Mouse (Mus musculus): ENCODE data around the gene Ppp4c. TPM values are rescaled to one million over a fixed set of nuclear protein-coding genes. Genes with fewer than 3 reads are reported as not detected.

The Ppp4c gene
- polyA plus RNA-seq, 1 experiment from 2014 or later = 176 TPM

DNA sequence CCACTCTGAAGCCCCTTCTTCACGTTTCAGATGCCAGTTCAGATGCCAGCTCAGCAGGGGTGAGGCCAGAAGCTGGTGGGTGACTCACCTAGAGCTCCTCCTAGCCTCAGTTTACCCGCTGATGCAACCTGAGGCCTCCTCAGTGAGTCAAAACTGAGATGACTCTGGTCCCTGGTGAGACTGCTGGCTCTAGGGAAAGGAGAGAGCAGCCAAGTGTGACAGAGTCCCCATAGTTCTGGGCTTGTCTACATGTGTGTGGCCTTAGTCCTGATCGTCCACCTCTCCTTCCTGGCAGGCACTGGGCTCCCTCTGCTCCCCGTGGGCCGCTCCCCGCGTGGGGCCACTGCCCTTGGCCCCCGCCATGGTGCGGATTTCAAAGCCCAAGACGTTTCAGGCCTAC, 14.8 kb downstream of the Ppp4c start:
- Histone ChIP-seq H3K9me3 (no peaks in the 10 kb centered on the region), H3K27me3 (no peaks in the 10 kb centered on the region), H3K4me2 (peak overlapping the region; percentile 93), H3K9ac (peak overlapping the region; percentile 96), H3K4me1 (replicated peaks) (peaks cover 58% of the 10 kb centered on the region), H3K27ac (replicated peaks) (peak overlapping the region; percentile 88), H3K36me3 (no peaks in the 10 kb centered on the region), H3K4me3 (peak overlapping the region; percentile 88)
- no peak for ATAC-seq (ENCODE audit: low FRiP score, low read depth)
- WGBS = 44% methylated on average over 10 of the region's 10 CpGs

DNA sequence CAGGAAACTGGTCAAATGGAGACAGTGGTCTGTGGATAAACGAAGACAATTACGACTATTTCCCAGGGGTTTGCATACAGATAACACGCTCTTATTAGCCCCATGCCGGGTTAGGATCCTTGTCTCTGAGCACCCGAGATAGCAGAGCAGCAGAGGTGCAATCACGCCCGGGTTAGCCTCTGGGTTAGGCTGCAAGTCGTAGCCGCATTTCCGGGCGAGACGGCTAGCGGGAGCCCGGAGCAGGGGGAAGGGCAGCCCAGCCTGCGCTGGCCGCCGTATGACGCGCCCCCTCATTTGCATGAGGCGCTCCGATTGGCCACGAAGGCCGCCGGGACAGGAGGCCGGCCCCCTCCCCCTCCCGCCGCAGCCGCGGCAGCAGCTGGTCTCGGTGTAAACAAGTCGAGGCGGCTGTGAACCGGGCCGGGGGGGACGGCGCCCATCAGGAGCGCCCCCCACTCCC, 15.7 kb downstream of the Ppp4c start, which contains the start of gene Ypel3:
Gene Ypel3, plus strand, starts transcription at position 358 of the 460 bp plus-strand sequence.
- no peaks in the 10 kb centered on the region for H3K36me3 ChIP-seq
- peak; percentile 90 for ATAC-seq (ENCODE audit: low FRiP score, low read depth)
- peak within 1 kb of the TSS; percentile 88 for H3K27ac ChIP-seq (replicated peaks)
- no peaks in the 10 kb centered on the region for H3K27me3 ChIP-seq
- peak within 1 kb of the TSS; percentile 88 for H3K4me3 ChIP-seq
- WGBS = under 1% methylated on average over 25 of the region's 37 CpGs
- peak within 1 kb of the TSS; percentile 93 for H3K4me2 ChIP-seq
- no peaks in the 10 kb centered on the region for H3K9me3 ChIP-seq
- peak within 1 kb of the TSS; percentile 96 for H3K9ac ChIP-seq
- H3K4me1 ChIP-seq (replicated peaks) = peaks cover 57% of the 10 kb centered on the region

DNA sequence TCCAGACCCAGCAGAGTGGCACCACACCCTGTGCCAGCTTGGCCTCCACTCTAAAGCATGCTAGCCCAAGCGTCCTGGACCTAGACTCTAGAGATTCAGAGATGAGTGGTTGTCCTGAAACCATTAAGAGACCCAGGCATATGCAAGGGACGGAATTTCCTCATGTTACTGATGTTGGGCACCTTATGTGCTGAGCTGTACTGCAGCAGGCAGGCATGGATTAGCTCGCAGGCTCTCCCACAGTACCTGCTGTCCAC, 16.4 kb downstream of the Ppp4c start:
- WGBS = 69% methylated on average over 3 of the region's 3 CpGs
- Histone ChIP-seq H3K4me2 (peak overlapping the region; percentile 93), H3K27ac (replicated peaks) (peak overlapping the region; percentile 88; the same call in 1 of the 2 replicates), H3K9ac (peak overlapping the region; percentile 96), H3K4me3 (peak overlapping the region; percentile 88; the same call in 1 of the 2 replicates), H3K27me3 (no peaks in the 10 kb centered on the region), H3K36me3 (0 out of 2 replicates have a peak, but pooled peaks cover 3% of the 10 kb centered on the region), H3K4me1 (replicated peaks) (peaks cover 50% of the 10 kb centered on the region), H3K9me3 (no peaks in the 10 kb centered on the region)
- no peak for ATAC-seq (ENCODE audit: low FRiP score, low read depth)

DNA sequence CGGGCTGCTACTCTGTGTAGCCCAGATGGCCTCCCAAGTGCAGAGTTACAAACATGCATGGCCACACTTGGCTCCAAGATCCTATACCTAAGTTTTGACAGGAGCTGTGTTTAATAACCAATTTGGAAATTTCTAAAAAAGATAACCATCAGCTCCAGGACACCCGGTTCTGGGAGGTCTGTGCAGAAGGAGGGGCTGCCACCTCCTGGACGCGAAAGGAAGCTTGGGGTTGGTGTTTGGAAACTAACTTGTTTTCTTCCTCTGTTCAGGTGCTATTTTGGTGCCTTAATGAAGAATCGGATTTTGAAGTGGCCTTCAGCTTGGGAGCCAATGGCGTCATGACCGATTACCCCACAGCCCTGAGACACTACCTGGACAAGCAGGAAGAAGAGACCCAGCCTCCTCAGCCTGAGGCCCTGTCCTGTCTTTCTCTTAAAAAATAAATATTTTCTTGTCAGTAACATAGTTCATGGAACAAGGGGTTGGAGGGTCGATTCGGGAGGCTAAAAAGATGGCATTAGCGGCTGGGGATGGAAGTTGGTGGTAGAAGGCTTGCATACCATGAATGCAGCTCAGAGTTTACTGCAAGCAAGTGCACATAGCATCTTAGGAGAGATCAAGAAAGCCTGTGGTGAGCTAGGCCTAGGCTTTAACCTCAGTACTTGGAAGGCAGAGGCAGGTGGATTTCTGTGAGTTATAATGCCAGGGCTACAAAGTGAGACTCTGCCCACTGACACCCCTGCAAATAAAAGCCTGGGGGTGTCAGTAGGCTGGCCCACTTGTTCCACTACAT, 16.9 kb downstream of the Ppp4c start:
- Histone ChIP-seq H3K9me3 (no peaks in the 10 kb centered on the region), H3K27me3 (no peaks in the 10 kb centered on the region), H3K4me1 (replicated peaks) (peaks cover 44% of the 10 kb centered on the region), H3K27ac (replicated peaks) (no peak overlapping the region), H3K4me3 (no peak overlapping the region), H3K36me3 (0 out of 2 replicates have a peak, but pooled peaks cover 3% of the 10 kb centered on the region), H3K9ac (no peak overlapping the region), H3K4me2 (no peak overlapping the region)
- ATAC-seq (ENCODE audit: low FRiP score, low read depth) = no peak
- 91% methylated on average over 10 of the region's 10 CpGs for WGBS

DNA sequence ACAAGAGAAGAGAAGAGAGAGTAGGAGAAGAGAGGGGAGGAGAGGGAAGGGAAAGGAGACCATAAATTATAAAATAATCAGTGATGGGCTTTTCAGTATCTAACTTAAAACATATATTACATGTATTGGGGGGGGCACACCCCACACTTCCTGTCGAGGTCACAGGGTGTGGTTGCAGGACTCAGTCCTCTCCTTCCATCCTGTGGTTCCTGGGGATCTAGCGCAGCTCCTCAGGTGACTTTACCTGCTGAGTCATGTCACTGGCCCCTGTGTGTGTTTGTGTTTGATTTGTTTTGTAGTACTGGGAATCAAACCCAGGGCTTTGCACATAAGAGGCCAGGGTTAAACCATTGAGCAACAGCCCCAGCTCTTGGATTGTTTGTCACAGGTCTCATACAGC, 17.8 kb downstream of the Ppp4c start:
- no peaks in the 10 kb centered on the region for H3K9me3 ChIP-seq
- WGBS = 93% methylated on average over 2 of the region's 2 CpGs
- no peak overlapping the region for H3K9ac ChIP-seq
- H3K4me3 ChIP-seq = no peak overlapping the region
- no peak overlapping the region for H3K27ac ChIP-seq (replicated peaks)
- peaks cover 12% of the 10 kb centered on the region for H3K36me3 ChIP-seq
- no peak for ATAC-seq (ENCODE audit: low FRiP score, low read depth)
- H3K4me2 ChIP-seq = no peak overlapping the region
- no peaks in the 10 kb centered on the region for H3K27me3 ChIP-seq
- H3K4me1 ChIP-seq (replicated peaks) = peaks cover 35% of the 10 kb centered on the region

DNA sequence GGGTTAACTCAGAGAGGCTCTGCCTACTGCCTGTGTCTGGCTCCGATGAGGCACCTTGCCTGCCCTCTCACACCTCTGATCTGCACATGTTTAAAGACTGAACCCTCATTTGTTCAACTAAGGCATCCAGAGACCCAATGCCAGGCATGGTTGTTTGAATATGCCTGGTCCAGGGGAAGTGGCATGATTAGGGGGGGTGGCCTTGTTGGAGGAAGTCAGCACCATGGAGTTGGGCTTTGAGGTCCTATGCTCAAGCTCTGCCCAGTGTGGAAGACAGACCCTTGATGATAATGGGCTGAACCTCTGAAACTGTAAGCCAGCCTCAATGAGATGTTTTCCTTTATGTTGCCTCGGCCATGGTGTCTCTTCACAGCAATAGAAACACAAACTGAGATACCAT, 18.9 kb downstream of the Ppp4c start:
- no peaks in the 10 kb centered on the region for H3K27me3 ChIP-seq
- H3K9ac ChIP-seq = no peak overlapping the region
- H3K4me2 ChIP-seq = no peak overlapping the region
- no peak overlapping the region for H3K4me3 ChIP-seq
- H3K4me1 ChIP-seq (replicated peaks) = peaks cover 25% of the 10 kb centered on the region
- no peak overlapping the region for H3K27ac ChIP-seq (replicated peaks)
- no peak for ATAC-seq (ENCODE audit: low FRiP score, low read depth)
- WGBS = 87% methylated on average over 2 of the region's 2 CpGs
- no peaks in the 10 kb centered on the region for H3K9me3 ChIP-seq
- peaks cover 14% of the 10 kb centered on the region for H3K36me3 ChIP-seq

DNA sequence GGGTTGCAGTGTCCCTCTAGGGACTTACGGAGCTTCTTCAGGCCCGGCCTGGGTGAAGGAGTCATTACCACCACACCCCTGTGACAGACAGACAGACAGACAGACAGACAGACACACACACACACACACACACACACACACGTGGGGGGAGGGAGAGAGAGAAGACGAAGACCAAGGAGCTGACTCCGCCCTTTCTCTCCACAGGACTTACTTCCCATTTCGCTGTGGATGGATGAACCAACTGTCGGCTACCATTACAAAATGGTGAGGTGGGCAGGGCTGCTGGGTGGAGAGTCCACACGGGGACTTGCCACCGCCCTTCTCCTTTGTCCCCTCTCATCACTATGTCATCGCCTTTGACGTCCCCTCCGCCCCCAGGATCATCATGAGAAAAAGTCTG, 21.5 kb downstream of the Ppp4c start:
- Histone ChIP-seq H3K4me2 (no peak overlapping the region), H3K27ac (replicated peaks) (no peak overlapping the region), H3K9ac (no peak overlapping the region), H3K27me3 (no peaks in the 10 kb centered on the region), H3K4me3 (no peak overlapping the region), H3K36me3 (peaks cover 37% of the 10 kb centered on the region), H3K4me1 (replicated peaks) (peaks cover 4% of the 10 kb centered on the region), H3K9me3 (no peaks in the 10 kb centered on the region)
- no peak for ATAC-seq (ENCODE audit: low FRiP score, low read depth)
- 83% methylated on average over 12 of the region's 12 CpGs for WGBS

DNA sequence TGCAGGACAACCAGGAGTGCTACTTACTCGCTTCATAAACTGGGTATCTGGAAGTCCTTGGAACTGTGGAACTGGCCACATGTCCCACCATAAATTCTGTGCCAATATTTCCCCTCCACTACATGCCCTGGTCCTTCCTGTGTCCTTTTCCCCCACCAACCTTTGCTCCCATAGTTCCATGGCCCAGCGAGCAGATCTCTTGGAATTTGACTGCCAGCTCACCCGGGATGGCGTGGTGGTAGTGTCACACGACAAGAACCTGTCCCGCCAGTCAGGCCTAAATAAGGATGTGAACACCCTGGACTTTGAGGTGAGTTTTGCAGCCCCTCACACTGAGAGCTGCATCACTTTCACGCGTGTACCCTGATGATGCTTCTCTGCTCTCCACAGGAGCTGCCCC, 25.3 kb downstream of the Ppp4c start:
- H3K27me3 ChIP-seq = no peaks in the 10 kb centered on the region
- no peak overlapping the region for H3K4me3 ChIP-seq
- no peak overlapping the region for H3K9ac ChIP-seq
- no peak for ATAC-seq (ENCODE audit: low FRiP score, low read depth)
- peaks cover 14% of the 10 kb centered on the region for H3K4me1 ChIP-seq (replicated peaks)
- H3K36me3 ChIP-seq = peaks cover 61% of the 10 kb centered on the region
- WGBS = 96% methylated on average over 8 of the region's 8 CpGs
- H3K27ac ChIP-seq (replicated peaks) = no peak overlapping the region
- no peak overlapping the region for H3K4me2 ChIP-seq
- no peaks in the 10 kb centered on the region for H3K9me3 ChIP-seq

DNA sequence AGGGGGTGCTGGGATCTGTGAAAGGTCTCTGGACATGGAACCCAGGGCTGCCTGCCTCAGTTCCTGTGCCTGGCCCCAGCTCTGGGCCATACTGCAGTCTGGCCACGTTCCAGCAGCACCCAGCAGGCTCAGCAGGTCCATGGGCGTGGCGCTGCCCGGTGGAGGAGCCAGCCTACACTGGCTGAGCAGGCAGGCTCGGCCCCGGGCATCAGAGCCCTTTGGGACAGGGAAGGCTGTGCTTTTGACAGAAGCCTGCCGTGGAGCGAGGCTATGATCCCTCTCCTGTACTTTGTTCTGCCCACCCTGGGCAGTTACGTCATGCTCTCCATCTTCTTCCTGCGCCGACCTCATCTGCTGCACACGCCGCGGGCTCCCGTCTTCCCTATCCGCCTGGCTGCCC, 26.1 kb downstream of the Ppp4c start, which contains the start of gene Gdpd3:
Gene Gdpd3, plus strand, starts transcription at position 134 of the 400 bp plus-strand sequence.
- no peaks in the 10 kb centered on the region for H3K27me3 ChIP-seq
- peaks cover 61% of the 10 kb centered on the region for H3K36me3 ChIP-seq
- ATAC-seq (ENCODE audit: low FRiP score, low read depth) = no peak
- peaks cover 22% of the 10 kb centered on the region for H3K4me1 ChIP-seq (replicated peaks)
- WGBS = 86% methylated on average over 16 of the region's 16 CpGs
- H3K4me2 ChIP-seq = no peak within 1 kb of the TSS
- no peak within 1 kb of the TSS for H3K4me3 ChIP-seq
- H3K9me3 ChIP-seq = no peaks in the 10 kb centered on the region
- no peak within 1 kb of the TSS for H3K9ac ChIP-seq
- H3K27ac ChIP-seq (replicated peaks) = no peak within 1 kb of the TSS

DNA sequence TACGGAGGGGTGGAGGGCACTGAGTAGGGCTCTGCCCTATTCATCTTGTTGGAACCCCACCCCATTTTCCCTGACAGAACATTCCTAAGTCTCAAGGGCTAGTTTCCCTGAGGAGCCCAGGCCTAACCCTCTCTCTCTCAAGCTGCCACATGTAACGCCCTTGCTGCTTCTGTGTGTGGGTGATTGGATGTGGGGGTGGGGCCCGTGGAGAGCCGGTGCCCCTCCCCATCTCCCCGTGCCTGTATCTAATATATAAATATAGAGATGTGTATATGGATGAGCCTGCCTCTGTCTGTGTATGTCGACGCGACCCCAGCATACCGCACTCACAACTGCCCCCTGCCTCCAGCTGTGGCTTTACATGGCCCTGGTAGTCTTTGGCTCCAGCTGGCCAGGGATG, 26.8 kb downstream of the Ppp4c start:
- no peak for ATAC-seq (ENCODE audit: low FRiP score, low read depth)
- Histone ChIP-seq H3K9me3 (no peaks in the 10 kb centered on the region), H3K9ac (no peak overlapping the region), H3K4me2 (no peak overlapping the region), H3K4me1 (replicated peaks) (peaks cover 28% of the 10 kb centered on the region), H3K36me3 (peaks cover 58% of the 10 kb centered on the region), H3K4me3 (no peak overlapping the region), H3K27ac (replicated peaks) (no peak overlapping the region), H3K27me3 (no peaks in the 10 kb centered on the region)
- WGBS = 92% methylated on average over 9 of the region's 9 CpGs

DNA sequence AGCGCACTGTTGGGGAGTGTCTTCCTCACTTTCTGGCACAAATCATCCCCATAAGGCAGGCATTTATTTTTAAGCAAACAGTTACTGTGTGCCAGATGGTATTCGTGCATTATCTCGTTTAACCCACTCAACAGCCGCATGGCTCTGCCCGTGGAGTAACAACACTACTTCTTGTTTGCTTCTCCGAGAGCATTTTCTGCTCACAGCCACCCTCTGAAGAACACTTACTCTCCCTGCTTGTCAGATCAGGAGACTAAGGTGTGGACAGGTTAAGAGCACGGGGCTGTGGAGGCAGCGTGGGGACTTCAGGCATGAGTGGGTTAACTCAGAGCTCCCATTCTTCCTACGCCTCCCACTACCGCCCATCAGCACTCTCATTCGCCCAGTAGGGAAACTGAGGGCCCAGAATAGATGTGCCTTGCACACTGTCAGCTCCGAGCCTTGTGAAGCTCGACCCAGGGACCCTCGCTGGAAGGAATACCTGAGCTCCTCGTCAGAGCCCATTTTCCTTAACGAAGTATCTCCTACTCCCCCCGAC, 29.8 kb downstream of the Ppp4c start:
- WGBS = 58% methylated on average over 17 of the region's 17 CpGs

DNA sequence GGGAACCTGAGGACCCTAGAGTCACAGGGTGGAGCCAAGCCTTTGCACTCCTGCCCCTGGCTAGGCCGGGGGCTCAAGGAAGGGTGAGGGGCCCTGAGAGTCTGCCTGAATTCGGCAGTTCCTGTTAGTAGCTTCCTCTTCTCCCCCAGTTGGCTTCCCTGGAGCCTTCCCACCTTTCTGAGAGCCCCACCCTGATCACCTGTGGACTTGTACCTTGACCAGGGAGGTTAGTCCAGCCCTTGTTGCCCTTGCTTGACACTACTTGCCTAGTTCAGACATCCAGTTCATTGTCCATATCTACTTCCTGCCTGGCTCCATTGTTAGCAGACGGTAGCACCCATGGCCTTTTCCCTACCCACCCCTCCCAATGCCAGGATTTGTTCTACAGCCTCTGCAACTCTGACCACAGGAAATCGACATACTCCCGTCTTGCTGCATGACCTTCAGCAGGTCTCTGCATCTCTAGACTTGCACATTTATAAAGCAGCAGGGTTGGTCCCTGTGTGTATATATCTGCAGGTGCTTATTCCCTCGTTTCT, 30.7 kb downstream of the Ppp4c start:
- H3K36me3 ChIP-seq = peaks cover 30% of the 10 kb centered on the region
- H3K4me2 ChIP-seq = peak overlapping the region; percentile 88
- peaks cover 36% of the 10 kb centered on the region for H3K4me1 ChIP-seq (replicated peaks)
- no peak for ATAC-seq (ENCODE audit: low FRiP score, low read depth)
- H3K9me3 ChIP-seq = no peaks in the 10 kb centered on the region
- no peak overlapping the region for H3K4me3 ChIP-seq
- H3K9ac ChIP-seq = 0 out of 2 replicates have a peak overlapping the region, but pooled peaks have one; percentile 3
- peak overlapping the region; percentile 88; the same call in 1 of the 2 replicates for H3K27ac ChIP-seq (replicated peaks)
- 68% methylated on average over 6 of the region's 6 CpGs for WGBS
- no peaks in the 10 kb centered on the region for H3K27me3 ChIP-seq

More for the DNA sequence above, 29.8 kb downstream of the Ppp4c start:
- peaks cover 39% of the 10 kb centered on the region for H3K36me3 ChIP-seq
- H3K27ac ChIP-seq (replicated peaks) = peak overlapping the region; percentile 37
- peak overlapping the region; percentile 39 for H3K4me2 ChIP-seq
- no peak overlapping the region for H3K9ac ChIP-seq
- H3K4me1 ChIP-seq (replicated peaks) = peaks cover 36% of the 10 kb centered on the region
- H3K4me3 ChIP-seq = peak overlapping the region; percentile 12
- H3K9me3 ChIP-seq = no peaks in the 10 kb centered on the region
- ATAC-seq (ENCODE audit: low FRiP score, low read depth) = no peak
- no peaks in the 10 kb centered on the region for H3K27me3 ChIP-seq

All from hindbrain, embryonic 15.5 days (tissue).